Mouse (Mus musculus): ENCODE results near the gene Taar4. TPM values are rescaled to one million over a fixed set of nuclear protein-coding genes. Genes with fewer than 3 reads are reported as not detected.

Gene Taar4
- not detected in 2 replicates for polyA plus RNA-seq (2016; fragmentation: Nextera tagmentation; extraction: Ambion mirVana)

GRCm38 (mm10) chr10:23960444-23960915, at the start of gene Taar4:
TSS of gene Taar4 (plus strand) at chr10:23960494.
- no peak within 1 kb of the TSS for H3K4me3 ChIP-seq
- DNase-seq (ENCODE audit: low spot score): no peak
- no peaks in the 10 kb centered on the region for H3K9me3 ChIP-seq
- H3K27ac ChIP-seq (replicated peaks): no peak within 1 kb of the TSS
- 95% methylated on average over 13 of the region's 13 CpGs for WGBS
- H3K36me3 ChIP-seq (replicated peaks): no peaks in the 10 kb centered on the region
- no peaks in the 10 kb centered on the region for H3K27me3 ChIP-seq (replicated peaks; ENCODE audit: low read depth, poor library complexity, severe bottlenecking)
- no peaks in the 10 kb centered on the region for H3K4me1 ChIP-seq

- 88% methylated on average over 4 of the region's 4 CpGs for WGBS
- no peaks in the 10 kb centered on the region for H3K9me3 ChIP-seq
- DNase-seq (ENCODE audit: low spot score): no peak
These were observed 40.2 kb upstream of the Taar4 start, which contains the start of gene Taar1 for GRCm38 (mm10) chr10:23920056-23920455. TSS of gene Taar1 (plus strand) at chr10:23920356.

GRCm38 (mm10) chr10:23922468-23922867, 37.8 kb upstream of the Taar4 start:
- Histone ChIP-seq H3K4me1 (no peaks in the 10 kb centered on the region), H3K36me3 (replicated peaks) (no peaks in the 10 kb centered on the region), H3K27me3 (replicated peaks; ENCODE audit: low read depth, poor library complexity, severe bottlenecking) (no peaks in the 10 kb centered on the region), H3K9me3 (no peaks in the 10 kb centered on the region), H3K4me3 (no peak overlapping the region), H3K27ac (replicated peaks) (no peak overlapping the region)
- whole genome bisulfite sequencing: 71% methylated on average over 3 of the region's 3 CpGs
- DNase-seq (ENCODE audit: low spot score): no peak

More at GRCm38 (mm10) chr10:23920056-23920455, 40.2 kb upstream of the Taar4 start, which contains the start of gene Taar1:
- Histone ChIP-seq H3K27me3 (replicated peaks; ENCODE audit: low read depth, poor library complexity, severe bottlenecking) (no peaks in the 10 kb centered on the region), H3K27ac (replicated peaks) (no peak within 1 kb of the TSS), H3K36me3 (replicated peaks) (no peaks in the 10 kb centered on the region), H3K4me3 (no peak within 1 kb of the TSS), H3K4me1 (no peaks in the 10 kb centered on the region)

- Histone ChIP-seq H3K4me3 (no peak overlapping the region), H3K9me3 (no peaks in the 10 kb centered on the region), H3K4me1 (no peaks in the 10 kb centered on the region), H3K36me3 (replicated peaks) (no peaks in the 10 kb centered on the region), H3K27me3 (replicated peaks; ENCODE audit: low read depth, poor library complexity, severe bottlenecking) (no peaks in the 10 kb centered on the region), H3K27ac (replicated peaks) (no peak overlapping the region)
- DNase-seq (ENCODE audit: low spot score): no peak
- 80% methylated on average over 2 of the region's 2 CpGs for WGBS
These were observed 36.4 kb upstream of the Taar4 start for GRCm38 (mm10) chr10:23923941-23924340.

GRCm38 (mm10) chr10:23937613-23938012, 22.7 kb upstream of the Taar4 start:
- no peaks in the 10 kb centered on the region for H3K9me3 ChIP-seq
- WGBS: 38% methylated on average over 4 of the region's 4 CpGs
- no peaks in the 10 kb centered on the region for H3K27me3 ChIP-seq (replicated peaks; ENCODE audit: low read depth, poor library complexity, severe bottlenecking)
- DNase-seq (ENCODE audit: low spot score): no peak
- H3K36me3 ChIP-seq (replicated peaks): no peaks in the 10 kb centered on the region
- no peak overlapping the region for H3K27ac ChIP-seq (replicated peaks)
- H3K4me3 ChIP-seq: no peak overlapping the region
- H3K4me1 ChIP-seq: 0 out of 2 replicates have a peak, but pooled peaks cover 3% of the 10 kb centered on the region

GRCm38 (mm10) chr10:23938312-23938711, 22.0 kb upstream of the Taar4 start, which contains the start of gene Taar2:
TSS of gene Taar2 (plus strand) at chr10:23938572.
- no peaks in the 10 kb centered on the region for H3K9me3 ChIP-seq
- H3K27ac ChIP-seq (replicated peaks): no peak within 1 kb of the TSS
- no peaks in the 10 kb centered on the region for H3K36me3 ChIP-seq (replicated peaks)
- 0 out of 2 replicates have a peak, but pooled peaks cover 3% of the 10 kb centered on the region for H3K4me1 ChIP-seq
- H3K27me3 ChIP-seq (replicated peaks; ENCODE audit: low read depth, poor library complexity, severe bottlenecking): no peaks in the 10 kb centered on the region
- H3K4me3 ChIP-seq: no peak within 1 kb of the TSS
- 67% methylated on average over 6 of the region's 6 CpGs for WGBS
- no peak for DNase-seq (ENCODE audit: low spot score)

- no peak overlapping the region for H3K4me3 ChIP-seq
- peak; percentile 21 for DNase-seq (ENCODE audit: low spot score)
- no peaks in the 10 kb centered on the region for H3K36me3 ChIP-seq (replicated peaks)
- H3K27ac ChIP-seq (replicated peaks): no peak overlapping the region
- H3K4me1 ChIP-seq: 0 out of 2 replicates have a peak, but pooled peaks cover 3% of the 10 kb centered on the region
- H3K9me3 ChIP-seq: no peaks in the 10 kb centered on the region
- no peaks in the 10 kb centered on the region for H3K27me3 ChIP-seq (replicated peaks; ENCODE audit: low read depth, poor library complexity, severe bottlenecking)
- WGBS: 74% methylated on average over 5 of the region's 5 CpGs
These were observed 17.8 kb upstream of the Taar4 start for GRCm38 (mm10) chr10:23942465-23942864.

- DNase-seq (ENCODE audit: low spot score): no peak
- WGBS: 80% methylated on average over 7 of the region's 7 CpGs
These were observed 12.3 kb upstream of the Taar4 start for GRCm38 (mm10) chr10:23948026-23948425.

GRCm38 (mm10) chr10:23949508-23950005, 10.7 kb upstream of the Taar4 start, which contains the start of gene Taar3:
TSS of gene Taar3 (plus strand) at chr10:23949558.
- H3K4me1 ChIP-seq: no peaks in the 10 kb centered on the region
- H3K4me3 ChIP-seq: no peak within 1 kb of the TSS
- WGBS: 89% methylated on average over 16 of the region's 16 CpGs
- no peaks in the 10 kb centered on the region for H3K27me3 ChIP-seq (replicated peaks; ENCODE audit: low read depth, poor library complexity, severe bottlenecking)
- H3K9me3 ChIP-seq: no peaks in the 10 kb centered on the region
- no peak within 1 kb of the TSS for H3K27ac ChIP-seq (replicated peaks)
- no peaks in the 10 kb centered on the region for H3K36me3 ChIP-seq (replicated peaks)
- no peak for DNase-seq (ENCODE audit: low spot score)

More at GRCm38 (mm10) chr10:23948026-23948425, 12.3 kb upstream of the Taar4 start:
- Histone ChIP-seq H3K27ac (replicated peaks) (no peak overlapping the region), H3K4me3 (no peak overlapping the region), H3K4me1 (no peaks in the 10 kb centered on the region), H3K9me3 (no peaks in the 10 kb centered on the region), H3K36me3 (replicated peaks) (no peaks in the 10 kb centered on the region), H3K27me3 (replicated peaks; ENCODE audit: low read depth, poor library complexity, severe bottlenecking) (no peaks in the 10 kb centered on the region)

GRCm38 (mm10) chr10:23951714-23952113, 8.6 kb upstream of the Taar4 start:
- H3K9me3 ChIP-seq: no peaks in the 10 kb centered on the region
- WGBS: 90% methylated on average over 6 of the region's 6 CpGs
- H3K36me3 ChIP-seq (replicated peaks): no peaks in the 10 kb centered on the region
- no peak overlapping the region for H3K4me3 ChIP-seq
- H3K4me1 ChIP-seq: no peaks in the 10 kb centered on the region
- H3K27me3 ChIP-seq (replicated peaks; ENCODE audit: low read depth, poor library complexity, severe bottlenecking): no peaks in the 10 kb centered on the region
- DNase-seq (ENCODE audit: low spot score): no peak
- H3K27ac ChIP-seq (replicated peaks): no peak overlapping the region

GRCm38 (mm10) chr10:23959071-23959470, 1.2 kb upstream of the Taar4 start:
- no peaks in the 10 kb centered on the region for H3K27me3 ChIP-seq (replicated peaks; ENCODE audit: low read depth, poor library complexity, severe bottlenecking)
- no peak for DNase-seq (ENCODE audit: low spot score)
- no peaks in the 10 kb centered on the region for H3K4me1 ChIP-seq
- 75% methylated on average over 3 of the region's 3 CpGs for WGBS
- no peaks in the 10 kb centered on the region for H3K36me3 ChIP-seq (replicated peaks)
- no peaks in the 10 kb centered on the region for H3K9me3 ChIP-seq
- H3K4me3 ChIP-seq: no peak overlapping the region
- H3K27ac ChIP-seq (replicated peaks): no peak overlapping the region

GRCm38 (mm10) chr10:23963444-23963843, 3.1 kb downstream of the Taar4 start:
- H3K9me3 ChIP-seq: no peaks in the 10 kb centered on the region
- H3K27ac ChIP-seq (replicated peaks): no peak overlapping the region
- no peaks in the 10 kb centered on the region for H3K4me1 ChIP-seq
- no peaks in the 10 kb centered on the region for H3K27me3 ChIP-seq (replicated peaks; ENCODE audit: low read depth, poor library complexity, severe bottlenecking)
- no peak overlapping the region for H3K4me3 ChIP-seq
- no peak for DNase-seq (ENCODE audit: low spot score)
- 75% methylated on average over 3 of the region's 3 CpGs for WGBS
- H3K36me3 ChIP-seq (replicated peaks): no peaks in the 10 kb centered on the region

- 88% methylated on average over 6 of the region's 6 CpGs for WGBS
- H3K9me3 ChIP-seq: no peaks in the 10 kb centered on the region
- no peak for DNase-seq (ENCODE audit: low spot score)
- no peaks in the 10 kb centered on the region for H3K27me3 ChIP-seq (replicated peaks; ENCODE audit: low read depth, poor library complexity, severe bottlenecking)
- no peaks in the 10 kb centered on the region for H3K4me1 ChIP-seq
- H3K4me3 ChIP-seq: no peak overlapping the region
- H3K36me3 ChIP-seq (replicated peaks): no peaks in the 10 kb centered on the region
- H3K27ac ChIP-seq (replicated peaks): no peak overlapping the region
These were observed 4.8 kb downstream of the Taar4 start for GRCm38 (mm10) chr10:23964921-23965610.

All from embryonic facial prominence, embryonic 10.5 days (tissue).